In the genomic region with DNA sequence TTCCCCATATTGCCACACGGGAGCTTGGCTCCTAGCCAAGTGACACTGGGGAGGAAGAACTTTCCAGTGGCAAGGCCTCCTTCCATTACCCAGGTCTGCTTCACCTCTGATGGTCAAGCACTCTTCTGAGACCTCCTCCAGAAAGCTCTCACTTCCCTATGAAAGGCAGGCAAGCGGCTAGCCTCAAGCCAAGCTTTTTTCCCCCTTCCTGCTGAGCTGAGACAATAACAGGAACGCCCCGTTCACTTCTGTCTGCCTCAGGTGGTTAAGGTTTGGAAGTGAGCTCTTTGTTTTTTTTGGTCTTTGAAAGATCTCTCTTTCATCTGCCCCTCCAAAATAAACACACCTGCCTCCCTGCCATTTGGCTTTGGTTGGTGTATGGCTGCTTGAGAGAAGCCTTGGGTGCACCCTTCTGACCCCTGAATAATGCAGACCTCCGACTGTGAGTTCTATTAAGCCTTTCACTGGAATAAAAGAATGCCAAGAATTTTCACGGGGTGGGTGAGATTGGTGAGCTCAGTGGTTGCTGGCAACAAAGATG, we compare ENCODE assay signal across 8 mouse cellular contexts. TPM values are rescaled to one million over a fixed set of nuclear protein-coding genes. Genes with fewer than 3 reads are reported as not detected.
DNase-seq lines count a peak whose midpoint lies in the region; ATAC-seq and TF ChIP-seq lines count a peak whose summit lies in the region.

A gene (plus strand): TSS at position 448 of the 541 bp plus-strand sequence.

- no peak for TF ChIP-seq POLR2A in small intestine, adult 2 months (IDR thresholded peaks at IDR 0.05; ENCODE audit: low read depth, low read length)

- no peaks in the 10 kb centered on the region for H3K36me3 ChIP-seq in hindbrain, embryonic 16.5 days (ENCODE audit: control insufficient read depth, insufficient read depth, low read length)
- H3K36me3 ChIP-seq in small intestine, adult 2 months (ENCODE audit: control insufficient read depth, insufficient read depth, low read length): no peaks in the 10 kb centered on the region

- no peak within 1 kb of the TSS for H3K27ac ChIP-seq in hindbrain, embryonic 16.5 days (ENCODE audit: low read depth, low read length)
- H3K27ac ChIP-seq in small intestine, adult 2 months (ENCODE audit: insufficient read depth, low read depth, low read length): peak within 1 kb of the TSS; percentile 76

- H3K9ac ChIP-seq in hindbrain, embryonic 16.5 days (ENCODE audit: low read depth, low read length): no peak within 1 kb of the TSS

- H3K9me3 ChIP-seq in hindbrain, embryonic 16.5 days (ENCODE audit: control insufficient read depth, low read length): no peaks in the 10 kb centered on the region

- H3K27me3 ChIP-seq in hindbrain, embryonic 16.5 days (replicated peaks; ENCODE audit: control insufficient read depth, insufficient read depth, low read length): no peaks in the 10 kb centered on the region; the same call in 1 of the 2 replicates
- no peaks in the 10 kb centered on the region for H3K27me3 ChIP-seq in small intestine, adult 2 months (ENCODE audit: control insufficient read depth, insufficient read depth, low read length)

- H3K4me3 ChIP-seq in hindbrain, embryonic 16.5 days (ENCODE audit: low read length): no peak within 1 kb of the TSS
- no peak within 1 kb of the TSS for H3K4me3 ChIP-seq in small intestine, adult 2 months (ENCODE audit: low read depth, low read length)

- H3K4me1 ChIP-seq in hindbrain, embryonic 16.5 days (ENCODE audit: control insufficient read depth, insufficient read depth, low read depth, low read length): peaks cover 6% of the 10 kb centered on the region
- peaks cover 32% of the 10 kb centered on the region for H3K4me1 ChIP-seq in small intestine, adult 2 months (ENCODE audit: control insufficient read depth, insufficient read depth, insufficient read length, low read length)

- 3% methylated on average over 6 of the region's 6 CpGs for WGBS in hindbrain, embryonic 16.5 days
- 9% methylated on average over 6 of the region's 6 CpGs for WGBS in small intestine, adult 2 months

- no peak within 1 kb of the TSS for H3K4me2 ChIP-seq in hindbrain, embryonic 16.5 days (ENCODE audit: low read length)

- DNase-seq in embryo, embryonic 10.5 days (ENCODE audit: low spot score): peak; percentile 29
- no peak for DNase-seq in embryo, embryonic 10 days (ENCODE audit: low spot score)
- no peak for DNase-seq in gastrocnemius, adult 18-20 months (ENCODE audit: low spot score)
- DNase-seq in lung, adult 18-20 months: peak; percentile 67 to 77
- no peak for DNase-seq in frontal cortex, postnatal 36 days (ENCODE audit: low spot score in 2 of 2)

- ATAC-seq in activated CD4-positive, CD25-positive, alpha-beta regulatory T cell, adult 4 months: no peak
- ATAC-seq in hindbrain, embryonic 16.5 days: no peak

- no peak for TF ChIP-seq CTCF in small intestine, adult 2 months (IDR thresholded peaks at IDR 0.05; ENCODE audit: extremely low read depth, insufficient read length, insufficient replicate concordance, low read depth, low read length)

RNA-seq across cellular contexts. Expression of the gene that starts here (rescaled TPM):
- polyA plus RNA-seq in activated CD4-positive, CD25-positive, alpha-beta regulatory T cell, adult 4 months (2017; shearing (Covaris generic)): 10 to 100 TPM; 28.6 to 41.4 TPM
- total RNA-seq in gastrocnemius, adult 18-20 months (2021): 10 to 100 TPM; 33.7 to 38.6 TPM
- 69.0 and 71.3 TPM in 2 replicates for polyA plus RNA-seq in hindbrain, embryonic 16.5 days (2015; fragmentation: Nextera tagmentation; extraction: Ambion mirVana)
- polyA plus RNA-seq in small intestine, adult 2 months (2012; rRNA removed): 71.6 and 171 TPM in 2 replicates

Comparison
In these comparisons a context has a peak if more than half of its experiments do, and no peak if none do; other contexts are left out.
1. DNase-seq: peak in embryo, embryonic 10.5 days (single experiment) and lung, adult 18-20 months (2 of 2); none in embryo, embryonic 10 days (single experiment), gastrocnemius, adult 18-20 months (single experiment) and frontal cortex, postnatal 36 days (0 of 2).